Mouse (Mus musculus) cerebellum, postnatal 14 days (tissue): ENCODE data around the gene Crmp1.

Experiments used
- DNase-seq, 2 experiments: peaks; one replicate each; pipeline ENCODE4 v3.0.0; 2021; ENCODE audit warnings: mixed read lengths in 2 of 2

Gene Crmp1

DNA sequence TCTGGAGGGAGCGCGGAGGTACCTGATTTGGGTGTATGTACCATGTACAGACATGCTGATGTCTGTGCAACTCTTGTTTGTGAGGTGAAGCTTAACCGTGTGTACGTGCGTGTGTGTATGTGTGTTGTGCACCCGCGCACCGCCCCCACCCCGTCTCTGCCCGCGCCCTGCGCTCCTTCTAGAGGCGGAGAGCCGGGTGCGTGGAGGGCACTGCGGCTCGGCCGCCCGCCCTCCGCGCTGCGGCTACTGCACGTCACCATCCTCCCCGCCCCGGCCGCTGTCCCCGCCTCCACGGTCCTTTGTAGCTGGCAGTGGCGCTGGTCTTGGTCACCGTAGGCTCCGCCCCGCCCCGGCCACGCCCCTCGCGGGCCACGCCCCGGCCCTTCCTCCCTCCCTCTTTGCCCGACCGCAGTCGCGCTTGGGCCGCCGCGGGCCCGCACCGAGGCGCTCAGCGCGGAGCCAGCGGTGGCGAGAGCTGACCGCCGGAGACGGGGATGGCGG lies at the start of gene Crmp1:
Gene Crmp1, plus strand, starts transcription at position 290 of the 501 bp plus-strand sequence.
- peak; percentile 95 to 97 for DNase-seq

GRCm38 (mm10) chr5:37196196-37196595 lies 45.5 kb upstream of the Crmp1 start:
- no peak for DNase-seq

GRCm38 (mm10) chr5:37196666-37197250 lies 45.0 kb upstream of the Crmp1 start:
- no peak for DNase-seq

DNA sequence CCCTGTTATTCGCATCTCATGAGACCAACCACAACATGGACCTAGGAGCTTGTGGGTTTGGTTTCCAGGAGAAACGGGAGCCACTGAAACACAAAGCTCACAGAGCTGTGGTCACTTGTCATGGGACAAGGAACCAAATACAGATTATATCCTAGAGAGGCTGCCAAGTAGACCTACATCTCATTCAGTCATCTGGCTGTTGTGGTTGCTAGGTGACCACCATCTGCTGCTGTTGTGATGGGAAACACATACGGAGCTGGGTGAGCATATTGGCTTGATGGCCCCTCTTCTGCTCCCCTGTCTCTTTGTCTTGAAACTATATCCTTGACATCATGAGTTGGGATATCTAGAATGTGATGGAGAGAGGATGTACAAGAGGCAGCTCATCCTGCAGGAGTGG lies 44.3 kb upstream of the Crmp1 start:
- no peak for DNase-seq

GRCm38 (mm10) chr5:37198011-37198688 lies 43.6 kb upstream of the Crmp1 start:
- DNase-seq = peak; percentile 54 to 60

GRCm38 (mm10) chr5:37202285-37202684 lies 39.5 kb upstream of the Crmp1 start:
- DNase-seq = no peak

- DNase-seq = no peak
Observed at GRCm38 (mm10) chr5:37204886-37205285, 36.9 kb upstream of the Crmp1 start.

DNA sequence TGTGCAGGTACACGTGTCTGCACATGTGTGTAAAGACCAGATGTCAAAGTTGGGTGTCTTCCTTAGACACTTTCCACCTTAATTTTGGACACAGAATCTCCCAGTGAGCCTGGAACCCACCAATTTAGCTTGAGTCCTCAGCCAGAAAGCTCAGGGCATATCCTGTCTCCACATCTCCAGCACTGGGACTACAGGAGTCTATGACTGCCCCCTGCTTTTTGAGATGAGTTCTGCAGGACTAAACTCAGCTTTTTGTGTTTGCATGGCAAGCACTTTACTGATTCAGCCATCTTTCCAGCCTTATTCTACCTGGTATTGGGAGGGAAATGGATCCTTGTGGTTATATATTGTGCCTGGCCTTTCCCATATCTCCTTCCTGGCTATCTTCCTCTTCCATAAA lies 36.3 kb upstream of the Crmp1 start:
- no peak for DNase-seq

GRCm38 (mm10) chr5:37206364-37206763 lies 35.4 kb upstream of the Crmp1 start:
- DNase-seq = peak in 1 of 2 experiments; percentile 39

- DNase-seq = peak in 1 of 2 experiments; percentile 35
Observed at GRCm38 (mm10) chr5:37212938-37213708, 28.6 kb upstream of the Crmp1 start.

GRCm38 (mm10) chr5:37213709-37214103 lies 28.0 kb upstream of the Crmp1 start:
- peak; percentile 45 to 49 for DNase-seq

DNA sequence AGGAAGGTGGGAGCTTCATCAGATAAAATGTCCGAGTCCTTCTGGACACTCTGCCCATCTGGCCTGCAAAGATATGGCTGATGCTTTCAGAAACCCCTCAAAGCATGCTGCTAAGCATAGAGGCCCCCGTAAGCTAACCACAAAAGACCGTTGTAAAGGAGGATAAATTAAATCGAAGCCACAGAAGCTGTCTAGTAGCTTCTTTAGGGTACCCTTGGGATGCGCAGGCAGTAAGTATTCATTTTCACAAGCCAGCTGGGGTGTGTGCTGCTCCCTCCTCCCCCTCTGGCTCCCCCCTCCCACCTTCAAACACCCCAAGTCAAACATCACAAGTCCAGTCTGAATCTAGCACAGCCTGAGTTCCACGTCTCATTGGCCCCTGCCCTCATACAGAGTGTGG lies 27.1 kb upstream of the Crmp1 start:
- DNase-seq = no peak

GRCm38 (mm10) chr5:37215276-37215675 lies 26.5 kb upstream of the Crmp1 start:
- no peak for DNase-seq

DNA sequence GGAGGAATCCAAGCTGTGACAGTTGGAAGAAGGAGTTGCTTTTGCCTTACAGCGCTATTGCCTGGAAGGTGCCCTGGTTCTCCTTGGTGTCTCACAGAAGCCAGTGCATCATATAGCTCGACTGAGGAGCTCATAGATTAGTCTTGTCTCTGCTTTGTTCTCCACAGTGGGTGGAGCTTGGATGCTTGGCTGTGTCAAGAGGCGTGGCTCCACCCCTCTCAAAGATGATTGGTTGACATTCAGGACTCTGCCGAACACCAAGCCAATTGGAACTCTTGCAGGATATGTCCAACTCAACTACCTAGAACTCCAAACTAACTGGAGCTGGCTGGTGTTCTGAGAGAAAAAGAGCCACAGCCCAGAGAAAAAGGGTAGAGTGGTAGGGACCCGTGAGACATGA lies 22.1 kb upstream of the Crmp1 start:
- DNase-seq = no peak

DNA sequence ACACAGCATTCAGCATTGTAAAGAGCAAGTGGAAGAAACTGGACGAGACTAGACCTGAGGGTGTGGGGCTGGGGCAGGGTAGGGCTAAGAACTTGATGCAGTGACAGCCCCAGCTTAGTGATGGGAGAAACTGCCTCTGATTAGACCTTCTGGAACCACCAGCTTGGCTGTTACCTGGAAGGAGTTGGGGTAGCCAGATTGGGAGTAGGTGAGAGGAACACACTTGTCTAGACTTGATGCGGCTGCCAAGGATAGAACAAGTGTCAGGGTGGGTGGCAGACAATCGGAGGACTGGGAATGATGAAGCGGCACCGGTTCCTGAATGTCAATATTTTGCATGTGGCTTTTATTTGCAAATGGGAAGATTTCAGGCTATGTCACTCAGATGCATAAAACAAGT lies 21.2 kb upstream of the Crmp1 start:
- no peak for DNase-seq

- no peak for DNase-seq
Observed at GRCm38 (mm10) chr5:37221563-37221962, 20.2 kb upstream of the Crmp1 start.

DNA sequence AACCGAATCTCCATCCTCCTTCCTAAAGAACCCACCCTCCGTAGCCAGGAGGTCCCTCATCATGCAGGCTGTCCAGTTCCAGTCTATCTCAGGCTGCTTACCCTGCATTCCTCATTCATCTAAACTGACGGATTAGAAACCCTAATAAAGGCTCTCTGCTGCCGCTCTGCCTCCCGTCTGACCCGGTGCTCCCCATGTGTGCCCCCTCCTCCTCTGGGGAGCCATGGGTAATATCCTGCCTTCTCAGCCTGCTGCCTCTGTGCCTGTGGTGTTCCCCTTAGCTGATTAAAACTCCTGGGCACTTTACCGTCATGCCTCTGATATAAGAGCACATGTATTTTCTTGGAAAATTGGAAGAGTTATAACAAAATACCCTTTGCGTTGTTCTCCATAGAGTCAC lies 19.4 kb upstream of the Crmp1 start:
- DNase-seq = no peak

DNA sequence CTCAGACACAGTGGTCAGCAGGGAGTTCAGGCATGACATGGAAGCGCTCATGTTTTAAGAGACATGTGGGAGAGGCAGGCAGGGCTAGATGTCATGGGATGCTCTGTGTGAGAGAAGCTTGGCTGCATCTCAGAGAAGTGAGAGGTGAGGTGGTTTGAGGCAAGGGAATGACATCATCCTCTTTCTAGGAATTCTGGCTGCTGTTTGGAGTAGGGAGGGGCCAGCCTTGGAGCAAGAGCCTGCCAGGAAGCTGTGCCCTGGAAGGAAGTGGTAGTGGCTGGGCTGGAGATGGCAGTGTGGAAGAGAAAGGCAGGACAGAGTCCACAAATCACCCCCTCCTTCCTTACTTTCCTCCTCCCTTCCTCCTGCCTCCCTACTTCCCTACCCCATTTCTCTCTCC lies 16.0 kb upstream of the Crmp1 start:
- no peak for DNase-seq

DNA sequence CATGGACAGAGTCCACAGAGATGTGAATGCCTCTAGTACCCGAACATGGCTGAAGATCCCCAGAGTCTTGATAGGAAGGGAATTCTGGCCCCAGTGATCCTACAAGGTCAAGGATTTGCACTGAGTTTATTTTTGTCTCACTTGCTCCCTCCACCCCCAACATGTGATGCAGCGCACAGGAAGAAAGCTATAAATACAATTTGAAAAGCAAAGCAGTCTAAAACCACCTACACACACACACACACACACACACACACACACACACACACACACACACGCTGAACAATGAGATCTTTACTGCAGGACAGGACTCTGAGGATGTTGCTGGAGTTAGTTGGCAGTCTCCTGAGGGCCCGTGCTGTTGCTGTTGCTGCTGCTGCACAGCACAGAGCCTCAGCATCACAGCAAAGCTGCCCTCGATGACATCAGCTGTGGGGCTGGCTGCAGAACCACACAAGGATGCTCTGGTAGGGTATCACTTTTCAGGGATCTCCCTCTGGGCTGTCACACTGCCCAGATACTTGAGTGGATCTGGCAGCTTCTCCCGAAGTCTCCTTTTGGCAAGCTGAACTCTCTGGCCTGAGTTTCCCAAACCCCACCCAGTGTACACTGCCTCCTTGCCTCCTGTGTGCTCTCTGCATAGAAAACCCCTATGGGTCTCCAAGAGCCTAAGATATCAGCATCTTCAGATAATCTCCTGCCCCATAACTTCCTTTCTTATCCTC lies 13.6 kb upstream of the Crmp1 start:
- DNase-seq = no peak

- no peak for DNase-seq
Observed at GRCm38 (mm10) chr5:37228894-37229293, 12.8 kb upstream of the Crmp1 start.

DNA sequence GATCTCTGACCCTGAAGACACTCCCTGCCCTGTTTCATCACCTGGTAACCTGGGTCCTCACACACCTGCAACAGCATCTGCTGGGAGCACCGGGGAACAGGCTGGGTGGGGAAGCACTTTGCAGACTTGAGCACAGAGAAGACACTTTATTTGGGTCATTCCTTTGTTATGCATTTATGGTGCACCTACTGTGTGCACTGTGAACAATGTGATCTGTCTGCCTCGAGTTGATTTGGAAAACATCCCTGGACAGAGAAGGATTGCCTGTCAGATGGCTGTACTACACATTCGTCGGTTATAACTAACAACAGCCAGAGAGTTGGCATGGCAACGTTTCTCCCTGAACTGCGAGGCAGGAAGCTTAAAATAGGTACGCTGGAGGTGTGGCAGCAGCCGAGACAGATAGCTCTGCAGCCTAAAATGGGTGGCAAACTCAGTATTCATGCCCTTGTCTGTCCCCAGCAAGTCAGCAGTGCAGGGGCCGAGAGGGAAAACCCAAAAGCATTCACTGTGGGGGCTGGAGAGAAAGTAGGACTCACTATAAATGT lies 8.7 kb upstream of the Crmp1 start:
- no peak for DNase-seq

- DNase-seq = no peak
Observed at GRCm38 (mm10) chr5:37238654-37239053, 3.1 kb upstream of the Crmp1 start.

GRCm38 (mm10) chr5:37240550-37240949 lies 1.2 kb upstream of the Crmp1 start:
- peak in 1 of 2 experiments; percentile 26 for DNase-seq
